8 mouse cellular contexts compared by ENCODE assay signal in the genomic region with DNA sequence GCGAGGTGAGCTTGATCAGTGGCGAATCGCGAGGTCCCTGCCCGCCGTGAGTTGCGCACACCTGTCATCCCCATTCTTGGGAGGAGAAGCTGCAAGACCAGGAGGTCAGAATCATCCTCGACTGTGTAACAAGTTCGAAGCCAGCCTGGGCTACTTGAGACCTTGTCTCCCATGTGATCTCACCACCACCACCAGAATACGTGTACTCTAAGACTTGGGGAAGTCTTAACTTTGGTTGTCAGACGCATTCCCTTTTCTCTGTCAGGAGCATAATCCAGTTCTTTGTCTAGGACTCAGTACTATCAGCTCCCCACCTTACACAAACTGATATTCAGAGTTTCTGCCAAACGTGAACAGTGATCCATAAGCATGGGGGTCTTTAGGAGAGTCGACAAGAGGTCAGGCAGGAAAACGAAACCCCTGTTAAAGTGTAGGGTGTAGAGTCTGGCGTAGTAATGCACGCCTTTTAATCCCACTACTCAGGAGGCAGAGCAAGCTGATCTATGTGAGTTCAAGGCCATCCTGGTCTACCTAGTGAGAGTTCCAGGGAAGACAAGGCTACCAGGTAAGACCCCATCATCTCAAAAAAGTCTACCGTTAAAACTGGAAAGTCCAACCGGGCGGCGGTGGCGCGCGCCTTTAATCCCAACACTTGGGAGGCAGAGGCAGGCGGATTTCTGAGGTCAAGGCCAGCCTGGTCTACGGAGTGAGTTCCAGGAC. TPM values are rescaled to one million over a fixed set of nuclear protein-coding genes. Genes with fewer than 3 reads are reported as not detected.
DNase-seq lines count a peak whose midpoint lies in the region; ATAC-seq and TF ChIP-seq lines count a peak whose summit lies in the region.

No protein-coding gene starts in this region.

- H3K36me3 ChIP-seq in spleen, adult 2 months (ENCODE audit: control insufficient read depth, insufficient read depth, low read length): peaks cover 11% of the 10 kb centered on the region
- H3K36me3 ChIP-seq in limb, embryonic 13.5 days: peaks cover 24% of the 10 kb centered on the region
- H3K36me3 ChIP-seq in stomach, embryonic 15.5 days: peaks cover 12% of the 10 kb centered on the region

- H3K4me1 ChIP-seq in cerebellum, adult 2 months (ENCODE audit: control insufficient read depth, insufficient read depth, low read length): peaks cover 3% of the 10 kb centered on the region; the same call in 1 of the 2 replicates
- H3K4me1 ChIP-seq in spleen, adult 2 months (ENCODE audit: control insufficient read depth, insufficient read depth, insufficient read length): peaks cover 3% of the 10 kb centered on the region; the same call in 1 of the 2 replicates
- H3K4me1 ChIP-seq in limb, embryonic 13.5 days: peaks cover 35% of the 10 kb centered on the region
- H3K4me1 ChIP-seq in stomach, embryonic 15.5 days: peaks cover 16% of the 10 kb centered on the region; the same call in 1 of the 2 replicates

- TF ChIP-seq POLR2A in cerebellum, adult 2 months (IDR thresholded peaks at IDR 0.05; ENCODE audit: borderline replicate concordance, insufficient read depth, low read length): no peak
- no peak for TF ChIP-seq POLR2A in spleen, adult 2 months (IDR thresholded peaks at IDR 0.05; ENCODE audit: low read depth, low read length)

- H3K27ac ChIP-seq in cerebellum, adult 2 months (ENCODE audit: insufficient read depth, low read length): no peak overlapping the region
- peak overlapping the region; percentile 78 for H3K27ac ChIP-seq in spleen, adult 2 months (ENCODE audit: insufficient read depth, low read length)
- H3K27ac ChIP-seq in limb, embryonic 13.5 days: no peak overlapping the region
- peak overlapping the region; percentile 96; the same call in 1 of the 2 replicates for H3K27ac ChIP-seq in stomach, embryonic 15.5 days

- ATAC-seq in limb, embryonic 13.5 days (ENCODE audit: low FRiP score, low read depth): no peak
- ATAC-seq in stomach, embryonic 15.5 days (ENCODE audit: insufficient read depth, low FRiP score, low read depth): no peak

- H3K9ac ChIP-seq in limb, embryonic 13.5 days: peak overlapping the region; percentile 92
- H3K9ac ChIP-seq in stomach, embryonic 15.5 days: peak overlapping the region; percentile 69

- peak overlapping the region; percentile 89 for H3K4me3 ChIP-seq in cerebellum, adult 2 months (replicated peaks; ENCODE audit: insufficient read depth, low read depth, low read length)
- H3K4me3 ChIP-seq in spleen, adult 2 months (ENCODE audit: extremely low read depth, insufficient read depth, insufficient read length): peak overlapping the region; percentile 87
- peak overlapping the region; percentile 96 for H3K4me3 ChIP-seq in limb, embryonic 13.5 days
- H3K4me3 ChIP-seq in stomach, embryonic 15.5 days (replicated peaks): peak overlapping the region; percentile 92

- WGBS in cerebellum, adult 2 months: 41% methylated on average over 25 of the region's 25 CpGs
- WGBS in spleen, adult 2 months: 41% methylated on average over 25 of the region's 25 CpGs
- 42% methylated on average over 25 of the region's 25 CpGs for WGBS in limb, embryonic 13.5 days
- WGBS in stomach, embryonic 15.5 days: 40% methylated on average over 25 of the region's 25 CpGs

- DNase-seq in cerebellum, adult 2 months: no peak
- DNase-seq in cerebellum, postnatal 36 days: no peak
- DNase-seq in spleen, adult 2 months (ENCODE audit: low read depth in 1 of 2, low spot score in 2 of 2): no peak
- no peak for DNase-seq in spleen, adult 12 weeks (ENCODE audit: low spot score)
- no peak for DNase-seq in urinary bladder, postnatal 36 days (ENCODE audit: low spot score in 2 of 2)
- no peak for DNase-seq in thymus, postnatal 36 days

- H3K9me3 ChIP-seq in limb, embryonic 13.5 days: no peaks in the 10 kb centered on the region
- H3K9me3 ChIP-seq in stomach, embryonic 15.5 days: no peaks in the 10 kb centered on the region

- H3K27me3 ChIP-seq in cerebellum, adult 2 months (ENCODE audit: control insufficient read depth, insufficient read depth, low read length): no peaks in the 10 kb centered on the region
- no peaks in the 10 kb centered on the region for H3K27me3 ChIP-seq in spleen, adult 2 months (ENCODE audit: control insufficient read depth, insufficient read depth, low read length)
- no peaks in the 10 kb centered on the region for H3K27me3 ChIP-seq in limb, embryonic 13.5 days
- no peaks in the 10 kb centered on the region for H3K27me3 ChIP-seq in stomach, embryonic 15.5 days (replicated peaks)

- peak overlapping the region; percentile 76 for H3K4me2 ChIP-seq in limb, embryonic 13.5 days (replicated peaks)
- peak overlapping the region; percentile 70 for H3K4me2 ChIP-seq in stomach, embryonic 15.5 days

- no peak for TF ChIP-seq CTCF in cerebellum, adult 2 months (IDR thresholded peaks at IDR 0.05; ENCODE audit: borderline replicate concordance, insufficient read depth, low read depth, low read length)
- no peak for TF ChIP-seq CTCF in spleen, adult 2 months (IDR thresholded peaks at IDR 0.05; ENCODE audit: extremely low read depth, insufficient read depth, insufficient read length, insufficient replicate concordance)

RNA-seq across cellular contexts. Expression of a gene that starts 0.7 kb away (rescaled TPM):
- 10.1 and 10.5 TPM in 2 replicates for polyA plus RNA-seq in cerebellum, adult 2 months (2012; rRNA removed)
- polyA plus RNA-seq in spleen, adult 2 months (2012; rRNA removed): 6.9 and 7.4 TPM in 2 replicates
- polyA plus RNA-seq in limb, embryonic 13.5 days (2015; fragmentation: Nextera tagmentation; extraction: Ambion mirVana): 22.7 and 23.7 TPM in 2 replicates
- polyA plus RNA-seq in stomach, embryonic 15.5 days (2015; fragmentation: Nextera tagmentation; extraction: Ambion mirVana): 20.0 and 20.7 TPM in 2 replicates

RNA-seq across cellular contexts. Expression of a gene that starts 0.9 kb away (rescaled TPM):
- 32.5 and 32.9 TPM in 2 replicates for polyA plus RNA-seq in cerebellum, adult 2 months (2012; rRNA removed)
- polyA plus RNA-seq in spleen, adult 2 months (2012; rRNA removed): 20.1 and 28.4 TPM in 2 replicates
- 48.0 and 50.1 TPM in 2 replicates for polyA plus RNA-seq in limb, embryonic 13.5 days (2015; fragmentation: Nextera tagmentation; extraction: Ambion mirVana)
- 43.8 and 49.8 TPM in 2 replicates for polyA plus RNA-seq in stomach, embryonic 15.5 days (2015; fragmentation: Nextera tagmentation; extraction: Ambion mirVana)

RNA-seq across cellular contexts. Expression of a gene that starts 24.9 kb away (rescaled TPM):
- polyA plus RNA-seq in cerebellum, adult 2 months (2012; rRNA removed): 7.5 and 7.6 TPM in 2 replicates
- not detected in 2 replicates for polyA plus RNA-seq in spleen, adult 2 months (2012; rRNA removed)
- 0.37 and 0.70 TPM in 2 replicates for polyA plus RNA-seq in limb, embryonic 13.5 days (2015; fragmentation: Nextera tagmentation; extraction: Ambion mirVana)
- polyA plus RNA-seq in stomach, embryonic 15.5 days (2015; fragmentation: Nextera tagmentation; extraction: Ambion mirVana): 0.23 and 0.42 TPM in 2 replicates

RNA-seq across cellular contexts. Expression of a gene that starts 35.0 kb away (rescaled TPM):
- polyA plus RNA-seq in cerebellum, adult 2 months (2012; rRNA removed): 13.0 and 14.1 TPM in 2 replicates
- 11.6 and 13.6 TPM in 2 replicates for polyA plus RNA-seq in spleen, adult 2 months (2012; rRNA removed)
- polyA plus RNA-seq in limb, embryonic 13.5 days (2015; fragmentation: Nextera tagmentation; extraction: Ambion mirVana): 25.9 and 26.4 TPM in 2 replicates
- 37.1 and 46.6 TPM in 2 replicates for polyA plus RNA-seq in stomach, embryonic 15.5 days (2015; fragmentation: Nextera tagmentation; extraction: Ambion mirVana)

RNA-seq across cellular contexts. Expression of a gene that starts 35.9 kb away (rescaled TPM):
- polyA plus RNA-seq in cerebellum, adult 2 months (2012; rRNA removed): 84.0 and 87.5 TPM in 2 replicates
- polyA plus RNA-seq in spleen, adult 2 months (2012; rRNA removed): 33.7 and 40.6 TPM in 2 replicates
- 25.4 and 27.7 TPM in 2 replicates for polyA plus RNA-seq in limb, embryonic 13.5 days (2015; fragmentation: Nextera tagmentation; extraction: Ambion mirVana)
- 23.1 and 25.3 TPM in 2 replicates for polyA plus RNA-seq in stomach, embryonic 15.5 days (2015; fragmentation: Nextera tagmentation; extraction: Ambion mirVana)

Comparison
In these comparisons a context has a peak if more than half of its experiments do, and no peak if none do; other contexts are left out.
1. H3K27ac ChIP-seq: peak in spleen, adult 2 months (single experiment) and stomach, embryonic 15.5 days (single experiment); none in cerebellum, adult 2 months (single experiment) and limb, embryonic 13.5 days (single experiment).
2. Peak in every context shown above with its lines, with median percentiles within 50 percentile points of each other: H3K4me3 ChIP-seq.